Mouse (Mus musculus): ENCODE data around the gene Odf3.
"Not testable (repeated sequence)": the region's sequence is repeated elsewhere in the genome, so short reads cannot be mapped to it uniquely, and the experiment has no call there.

The Odf3 gene

GRCm38 (mm10) chr7:140881696-140882468 is 34.3 kb downstream of the Odf3 start, which contains the start of the genes Psmd13 and Sirt3:
Gene Psmd13, plus strand, starts transcription at chr7:140881968.
Gene Sirt3, minus strand, starts transcription at chr7:140882309.
- peak; percentile 93 to 94 for DNase-seq

- no peak for DNase-seq
Observed at GRCm38 (mm10) chr7:140882469-140882803, 34.8 kb downstream of the Odf3 start.

GRCm38 (mm10) chr7:140890636-140891035 is 43.0 kb downstream of the Odf3 start:
- DNase-seq: not testable (repeated sequence)

GRCm38 (mm10) chr7:140894031-140894430 is 46.4 kb downstream of the Odf3 start:
- DNase-seq: no peak

GRCm38 (mm10) chr7:140894611-140895010 is 47.0 kb downstream of the Odf3 start:
- DNase-seq: peak; percentile 38 to 47

- DNase-seq: no peak
Observed at GRCm38 (mm10) chr7:140897863-140898262, 50.3 kb downstream of the Odf3 start.

GRCm38 (mm10) chr7:140899121-140899520 is 51.5 kb downstream of the Odf3 start:
- DNase-seq: no peak

- no peak for DNase-seq
Observed at GRCm38 (mm10) chr7:140900220-140900619, 52.6 kb downstream of the Odf3 start, which contains the start of gene Cox8b. Gene Cox8b, minus strand, starts transcription at chr7:140900446.

Data from kidney, adult 8-10 months (tissue).